Mouse (Mus musculus): ENCODE measurements around the gene Trpv2.

DNA sequence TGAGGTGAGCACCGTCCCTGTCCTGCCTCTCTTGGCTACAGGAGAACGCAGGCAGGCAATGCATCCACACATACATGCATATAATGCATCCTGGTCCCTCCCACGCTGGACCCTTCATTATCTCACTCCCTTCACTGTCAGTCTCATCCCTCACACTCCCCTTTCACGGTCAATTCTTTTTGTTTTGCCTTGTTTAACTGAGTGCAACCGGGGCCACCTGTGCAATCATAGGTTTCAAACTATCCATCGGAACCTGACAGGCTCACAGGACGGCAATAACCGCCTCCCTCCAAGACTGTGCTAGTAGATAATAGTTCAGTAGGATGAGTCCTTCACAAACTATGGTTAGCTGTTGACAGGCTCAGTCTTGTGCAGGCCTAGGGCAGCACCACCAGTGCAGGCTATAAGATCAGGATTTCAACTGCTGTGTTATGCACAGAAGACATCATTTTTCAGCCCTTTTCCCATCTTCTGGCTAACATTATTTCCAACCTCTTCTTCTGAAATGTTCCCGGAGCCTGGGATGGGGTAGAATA is 10.5 kb downstream of the Trpv2 start:
- TF ChIP-seq CTCF (IDR thresholded peaks at IDR 0.05; ENCODE audit: low read depth) (no peak), EP300 (IDR thresholded peaks at IDR 0.05; ENCODE audit: low read depth) (no peak)

All from heart, postnatal 0 days (tissue).